Mouse (Mus musculus) thymus, adult 18-20 months (tissue): ENCODE results near the gene Fbxl13.

Experiments
- DNase-seq, 2 experiments: peaks; one replicate each; pipeline ENCODE4 v3.0.0; 2022; ENCODE audit warnings: mixed read lengths in 2 of 2

Gene Fbxl13

GRCm38 (mm10) chr5:21645439-21646132, at the start of gene Fbxl13, which contains the start of gene Armc10:
Gene Fbxl13 (minus strand): TSS chr5:21645634.
Gene Armc10 (plus strand): TSS chr5:21645813.
- DNase-seq: peak; percentile 85 to 91

GRCm38 (mm10) chr5:21694854-21695490, 49.5 kb upstream of the Fbxl13 start:
- DNase-seq: no peak

- DNase-seq: no peak
Observed at GRCm38 (mm10) chr5:21693372-21693870, 48.0 kb upstream of the Fbxl13 start.

DNA sequence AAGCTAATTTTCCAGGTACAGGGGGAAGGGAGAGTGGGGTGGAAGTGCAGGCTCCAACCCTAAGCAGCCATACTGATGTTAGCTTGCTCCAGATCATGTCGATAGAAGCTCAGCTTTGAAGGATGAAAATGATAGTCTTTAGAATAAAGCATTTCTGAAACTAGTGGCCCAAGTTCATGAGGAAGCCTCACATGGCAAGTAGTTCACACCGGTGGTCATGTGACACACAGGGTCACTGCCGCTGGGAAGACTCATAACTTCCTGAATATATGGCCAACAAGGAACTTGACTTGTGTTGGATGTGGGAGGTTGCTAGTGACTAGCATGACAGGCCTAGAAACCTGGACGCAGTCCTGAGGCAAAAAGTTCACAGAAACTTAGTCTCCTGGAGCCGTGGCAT, 46.8 kb upstream of the Fbxl13 start:
- DNase-seq: no peak

- DNase-seq: no peak
Observed at GRCm38 (mm10) chr5:21687042-21687441, 41.6 kb upstream of the Fbxl13 start.

GRCm38 (mm10) chr5:21685001-21685400, 39.6 kb upstream of the Fbxl13 start:
- DNase-seq: no peak

GRCm38 (mm10) chr5:21683811-21684210, 38.4 kb upstream of the Fbxl13 start:
- DNase-seq: no peak

- no peak for DNase-seq
Observed at GRCm38 (mm10) chr5:21680940-21681339, 35.5 kb upstream of the Fbxl13 start.

DNA sequence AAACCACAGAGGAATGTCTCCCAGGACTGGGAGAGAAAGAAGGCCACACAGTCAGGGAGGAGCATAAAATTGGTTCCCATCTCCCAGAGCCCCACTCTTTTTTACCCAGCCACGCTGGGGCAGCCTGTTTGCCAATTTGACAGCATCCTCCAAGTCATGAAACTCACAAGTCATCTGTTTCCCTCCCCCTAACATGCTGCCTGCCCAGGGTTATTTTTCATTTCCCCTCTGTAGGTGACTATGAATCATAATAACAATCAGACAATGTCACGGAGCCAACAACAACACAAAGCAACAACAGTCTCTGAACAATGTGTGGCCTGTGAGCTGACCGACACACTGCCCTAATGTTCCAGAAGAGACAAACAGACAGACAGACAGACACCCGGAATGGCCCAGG, 34.6 kb upstream of the Fbxl13 start:
- no peak for DNase-seq

DNA sequence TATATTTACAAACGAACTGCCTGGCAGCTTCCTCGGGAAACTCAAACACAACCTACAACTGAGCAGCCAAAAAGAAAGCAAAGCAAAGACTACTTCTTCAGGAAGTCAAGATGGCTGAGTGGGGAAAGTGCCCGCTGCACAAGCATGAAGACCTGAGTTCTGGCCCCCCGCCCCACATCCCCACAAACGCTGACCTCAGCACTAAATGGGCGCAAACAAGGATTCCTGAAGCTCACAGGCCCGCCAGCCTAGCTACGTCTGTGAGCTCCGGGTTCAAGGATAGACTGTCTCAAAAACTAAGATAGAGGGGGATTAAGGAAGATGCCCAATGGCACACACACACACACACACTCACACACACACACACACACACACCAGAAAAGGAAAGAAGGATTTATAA, 32.9 kb upstream of the Fbxl13 start:
- DNase-seq: no peak

DNA sequence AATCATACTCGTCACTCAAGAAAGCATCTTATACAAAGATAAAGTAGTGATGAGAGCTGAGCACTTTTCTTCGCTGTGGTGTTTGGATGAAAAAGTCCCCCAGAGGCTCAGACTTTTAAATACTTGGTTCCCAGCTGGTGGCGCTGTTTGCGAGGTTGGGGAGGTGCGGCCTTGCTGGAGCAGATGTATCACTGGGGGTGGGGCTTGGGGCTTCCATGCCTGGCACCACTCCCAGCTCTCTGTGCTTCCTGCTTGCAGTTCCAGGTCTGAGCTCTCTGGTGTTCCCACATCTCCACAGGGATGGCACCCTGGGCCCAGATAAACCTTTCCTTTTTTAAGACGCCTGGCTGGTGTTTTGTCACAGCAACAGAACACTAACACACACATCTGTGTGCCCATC, 32.5 kb upstream of the Fbxl13 start:
- no peak for DNase-seq

DNA sequence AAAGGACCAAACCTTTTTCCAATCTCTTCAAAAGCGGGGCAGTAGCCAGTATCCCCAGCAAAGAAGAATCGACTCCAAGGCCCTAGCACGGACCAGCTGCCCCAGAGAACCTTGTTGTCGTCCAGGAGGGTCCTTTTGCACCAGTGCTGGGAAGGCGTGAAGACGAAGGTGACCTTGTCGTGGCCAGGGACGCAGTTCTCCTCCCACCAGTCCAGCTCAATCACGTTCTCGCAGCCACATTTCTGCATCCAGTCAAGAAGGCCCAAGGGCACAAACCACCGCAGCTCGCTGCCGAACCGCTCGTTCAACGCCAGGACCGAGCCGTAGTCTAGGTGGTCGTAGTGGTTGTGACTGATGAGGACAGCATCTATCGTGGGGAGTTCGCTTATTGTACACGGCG, 30.1 kb upstream of the Fbxl13 start:
- DNase-seq: no peak

GRCm38 (mm10) chr5:21675019-21675418, 29.6 kb upstream of the Fbxl13 start:
- no peak for DNase-seq

DNA sequence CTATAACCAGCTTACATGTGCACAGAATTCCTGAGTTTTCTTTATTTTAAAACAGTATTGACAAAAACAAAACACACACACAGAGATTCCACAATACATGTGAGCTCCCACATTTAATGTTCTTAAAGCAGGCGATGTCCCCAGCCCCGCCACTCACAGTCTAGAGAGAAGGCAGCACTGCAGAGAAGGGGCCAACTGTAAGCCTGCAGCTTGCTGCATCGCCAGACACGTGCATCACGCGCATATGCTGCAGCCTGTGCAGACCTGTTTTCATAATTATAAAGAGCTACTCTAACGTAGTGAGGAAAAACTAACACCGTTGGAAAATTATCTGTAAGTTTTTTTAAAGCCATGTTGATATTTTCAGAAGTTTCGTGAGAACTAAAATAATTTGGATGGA, 28.3 kb upstream of the Fbxl13 start:
- DNase-seq: no peak

GRCm38 (mm10) chr5:21672812-21673635, 27.6 kb upstream of the Fbxl13 start:
- peak; percentile 31 to 38 for DNase-seq

DNA sequence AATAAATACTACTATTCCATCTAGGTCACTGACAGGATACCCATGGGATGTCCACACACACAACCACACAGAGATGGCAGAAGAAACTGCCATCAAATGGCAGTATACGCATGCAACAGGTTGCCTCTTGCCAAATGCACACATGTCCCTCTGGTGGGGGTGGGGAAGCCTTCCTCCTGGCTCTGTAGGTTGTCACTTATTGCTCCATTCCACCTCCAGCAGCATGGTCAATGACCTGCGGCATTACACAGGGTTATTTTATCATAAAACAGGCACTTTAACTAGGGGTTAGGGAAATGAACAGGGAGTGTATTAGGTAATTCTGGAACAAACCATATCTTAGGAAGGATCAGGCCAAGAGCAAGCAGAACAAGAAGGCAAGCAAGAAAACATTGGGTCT, 23.9 kb upstream of the Fbxl13 start:
- DNase-seq: no peak

- DNase-seq: no peak
Observed at GRCm38 (mm10) chr5:21667191-21668137, 22.0 kb upstream of the Fbxl13 start.

DNA sequence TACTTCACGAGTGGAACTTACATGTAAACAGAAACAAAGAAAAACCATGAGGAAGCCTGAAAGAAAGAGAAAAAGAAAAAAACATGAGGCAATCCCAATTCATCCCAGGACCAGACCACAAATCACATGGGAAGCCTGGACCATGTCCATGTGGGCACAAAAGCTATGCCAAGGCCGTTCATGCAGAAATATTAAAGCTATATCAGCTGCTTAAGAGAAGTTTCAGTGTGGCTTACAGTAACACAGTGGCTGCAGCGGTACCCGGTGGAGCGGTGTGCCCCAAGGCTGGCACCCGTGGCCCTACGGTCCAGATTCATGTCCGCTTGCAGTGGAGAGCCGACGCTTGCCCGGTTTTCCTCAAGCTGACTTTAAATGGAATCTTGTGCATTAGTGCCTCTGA, 17.6 kb upstream of the Fbxl13 start:
- DNase-seq: no peak

- no peak for DNase-seq
Observed at GRCm38 (mm10) chr5:21660850-21661249, 15.4 kb upstream of the Fbxl13 start.

DNA sequence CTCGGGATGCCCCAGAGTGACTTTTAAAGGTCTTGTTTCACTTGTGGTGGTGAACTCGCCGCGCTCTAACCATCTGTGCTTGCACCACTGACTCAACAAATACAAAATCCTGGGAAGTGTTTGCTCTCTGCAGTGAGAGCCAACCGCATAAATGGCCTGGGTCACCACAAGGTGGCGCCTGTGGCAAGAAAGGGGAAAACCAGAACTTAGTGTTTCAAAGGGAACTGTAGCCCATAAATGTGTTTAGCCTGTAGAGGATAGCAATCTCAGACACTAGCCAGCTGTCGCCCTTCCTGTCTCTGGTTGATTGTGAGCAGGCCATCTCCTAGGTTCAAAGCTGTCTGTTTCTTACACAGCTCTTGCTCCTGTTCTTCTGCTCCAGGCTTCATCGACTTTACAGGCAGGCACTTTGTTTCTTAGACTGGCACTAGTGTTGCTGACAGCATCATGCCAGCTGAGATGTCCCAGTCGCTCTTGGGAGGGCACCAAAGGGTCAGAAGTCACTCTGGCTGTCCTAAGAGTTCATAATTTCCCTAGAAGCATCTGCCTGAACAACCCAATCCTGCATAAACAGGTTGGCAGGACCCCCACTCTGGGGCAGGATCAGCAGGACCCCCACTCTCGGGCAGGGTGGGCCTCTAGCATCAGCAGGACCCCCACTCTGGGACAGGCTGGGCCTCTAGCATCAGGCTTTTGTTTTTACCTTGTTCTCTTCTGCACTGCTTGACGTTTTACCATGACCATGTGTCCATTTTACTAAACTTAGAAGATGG, 13.4 kb upstream of the Fbxl13 start:
- DNase-seq: peak; percentile 32 to 39

GRCm38 (mm10) chr5:21658038-21658437, 12.6 kb upstream of the Fbxl13 start:
- DNase-seq: no peak

- no peak for DNase-seq
Observed at GRCm38 (mm10) chr5:21656912-21657311, 11.5 kb upstream of the Fbxl13 start.
